Mouse (Mus musculus): ENCODE results near the gene Abca14. TPM values are rescaled to one million over a fixed set of nuclear protein-coding genes. Genes with fewer than 3 reads are reported as not detected.
A peak's percentile ranks its signal among the peaks of the same experiment; 100 is the strongest.

The Abca14 gene
- polyA plus RNA-seq, 1 experiment from 2014 or later: not detected

DNA sequence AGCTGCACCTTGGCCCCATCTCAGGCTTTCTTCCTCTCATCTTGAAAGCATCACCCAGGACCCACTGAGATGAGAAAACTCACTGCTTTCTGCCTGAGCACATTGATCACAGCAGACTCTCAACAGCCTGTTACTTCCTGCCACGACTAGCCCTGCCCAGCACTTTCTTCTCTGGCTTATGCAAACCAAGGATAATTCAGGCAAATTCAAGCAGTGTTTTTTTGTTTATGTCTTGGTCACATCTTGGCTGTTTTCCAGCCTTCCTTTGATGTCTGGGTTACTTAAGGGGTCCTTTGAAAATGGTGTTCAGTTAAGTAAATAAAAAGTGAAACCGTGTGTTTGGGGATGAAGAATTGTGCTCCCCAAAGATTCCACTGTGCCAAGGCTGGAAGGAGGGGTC, 24.8 kb upstream of the Abca14 start:
- H3K27ac ChIP-seq (ENCODE audit: low read length): no peak overlapping the region
- no peak for ATAC-seq (ENCODE audit: low FRiP score, low TSS enrichment)
- H3K4me3 ChIP-seq (ENCODE audit: low read length): no peak overlapping the region
- H3K4me2 ChIP-seq (replicated peaks; ENCODE audit: low read depth, low read length): no peak overlapping the region
- no peak overlapping the region for H3K9ac ChIP-seq (replicated peaks; ENCODE audit: low read length)
- no peaks in the 10 kb centered on the region for H3K27me3 ChIP-seq (ENCODE audit: insufficient read depth, low read length)
- whole genome bisulfite sequencing: 13% methylated on average over 2 of the region's 2 CpGs
- H3K9me3 ChIP-seq (ENCODE audit: low read length): no peaks in the 10 kb centered on the region
- no peaks in the 10 kb centered on the region for H3K36me3 ChIP-seq (ENCODE audit: insufficient read depth, low read length)
- H3K4me1 ChIP-seq (ENCODE audit: insufficient read depth, low read length): no peaks in the 10 kb centered on the region

DNA sequence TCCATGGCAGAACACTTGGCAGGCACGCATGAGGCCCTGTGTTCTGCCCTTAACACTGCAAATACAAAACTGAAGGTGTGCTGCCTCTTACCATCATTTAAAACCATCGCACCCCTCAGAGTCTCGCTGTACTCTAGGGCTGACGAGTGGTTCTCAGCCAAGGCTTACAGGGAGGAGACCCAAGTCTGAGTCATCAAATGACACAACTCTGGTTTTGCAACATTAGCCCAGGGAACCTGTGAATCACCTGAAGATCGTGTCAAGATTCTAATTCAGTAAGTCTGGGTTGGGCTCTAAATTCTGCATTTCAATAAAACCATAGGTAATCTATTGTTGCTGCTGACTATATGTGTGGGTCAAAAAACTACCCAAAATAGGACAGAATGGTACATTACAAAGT, 23.2 kb upstream of the Abca14 start:
- Histone ChIP-seq H3K27me3 (ENCODE audit: insufficient read depth, low read length) (no peaks in the 10 kb centered on the region), H3K9ac (replicated peaks; ENCODE audit: low read length) (no peak overlapping the region), H3K9me3 (ENCODE audit: low read length) (no peaks in the 10 kb centered on the region), H3K4me2 (replicated peaks; ENCODE audit: low read depth, low read length) (no peak overlapping the region), H3K4me1 (ENCODE audit: insufficient read depth, low read length) (no peaks in the 10 kb centered on the region), H3K36me3 (ENCODE audit: insufficient read depth, low read length) (no peaks in the 10 kb centered on the region), H3K27ac (ENCODE audit: low read length) (no peak overlapping the region), H3K4me3 (ENCODE audit: low read length) (no peak overlapping the region)
- WGBS: 85% methylated on average over 5 of the region's 5 CpGs
- ATAC-seq (ENCODE audit: low FRiP score, low TSS enrichment): no peak

DNA sequence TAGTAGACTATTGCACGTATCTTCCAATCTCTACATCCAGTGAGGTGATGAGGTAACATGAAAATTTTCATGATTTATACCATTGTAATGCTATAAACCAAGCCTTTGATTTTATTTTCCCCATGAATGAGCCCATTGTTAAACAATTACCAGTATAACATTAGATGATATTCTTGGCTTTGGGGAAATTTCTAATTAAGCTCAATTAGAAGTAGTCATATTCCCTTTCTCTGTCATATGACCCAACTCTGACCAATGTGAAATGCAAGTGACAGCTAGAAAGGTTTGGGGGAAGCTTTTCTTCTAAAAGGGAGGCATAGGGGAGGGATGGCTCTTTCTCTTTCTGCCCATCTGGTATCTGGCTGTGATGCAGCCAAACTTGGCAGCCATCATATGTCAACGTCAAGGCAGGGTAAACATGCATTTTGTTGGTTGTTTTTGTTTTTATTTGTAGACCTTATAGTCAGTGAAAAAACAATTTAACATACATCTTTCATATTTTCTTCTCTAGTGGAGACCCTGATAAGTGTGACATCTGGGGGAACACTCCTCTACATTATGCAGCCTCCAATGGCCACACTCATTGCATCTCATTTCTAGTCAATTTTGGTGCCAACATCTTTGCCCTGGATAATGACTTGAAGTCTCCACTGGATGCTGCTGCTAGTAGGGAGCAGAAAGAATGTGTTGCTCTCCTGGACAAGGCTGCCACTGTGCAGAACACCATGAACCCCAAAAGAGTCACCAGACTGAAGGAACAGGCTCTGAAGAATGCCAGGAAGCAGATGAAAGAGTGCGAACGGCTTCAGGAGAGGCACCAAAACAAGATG, 22.1 kb upstream of the Abca14 start:
- Histone ChIP-seq H3K36me3 (ENCODE audit: insufficient read depth, low read length) (no peaks in the 10 kb centered on the region), H3K9ac (replicated peaks; ENCODE audit: low read length) (no peak overlapping the region), H3K27ac (ENCODE audit: low read length) (no peak overlapping the region), H3K27me3 (ENCODE audit: insufficient read depth, low read length) (no peaks in the 10 kb centered on the region), H3K4me3 (ENCODE audit: low read length) (no peak overlapping the region), H3K9me3 (ENCODE audit: low read length) (no peaks in the 10 kb centered on the region), H3K4me2 (replicated peaks; ENCODE audit: low read depth, low read length) (no peak overlapping the region), H3K4me1 (ENCODE audit: insufficient read depth, low read length) (no peaks in the 10 kb centered on the region)
- WGBS: 91% methylated on average over 4 of the region's 4 CpGs
- no peak for ATAC-seq (ENCODE audit: low FRiP score, low TSS enrichment)

DNA sequence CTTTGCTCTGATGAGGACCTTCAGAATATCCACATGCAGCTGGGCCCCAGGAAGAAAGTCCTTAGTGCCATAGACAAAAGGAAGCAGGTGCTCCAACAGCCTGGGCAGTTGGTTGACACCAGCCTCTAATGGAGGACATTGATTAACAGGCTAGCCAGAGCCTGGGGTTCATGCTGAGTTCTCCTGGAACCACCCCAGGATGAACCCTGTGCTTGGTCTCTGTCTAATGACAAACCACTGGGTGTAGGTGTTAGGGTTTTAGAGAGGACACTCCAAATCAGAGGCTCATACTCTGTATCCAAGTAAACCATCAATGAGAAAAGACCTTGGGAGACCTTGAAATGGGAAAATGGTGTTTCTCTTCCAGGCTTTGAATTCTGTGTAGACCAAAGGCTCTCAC, 20.9 kb upstream of the Abca14 start:
- no peaks in the 10 kb centered on the region for H3K9me3 ChIP-seq (ENCODE audit: low read length)
- H3K27me3 ChIP-seq (ENCODE audit: insufficient read depth, low read length): no peaks in the 10 kb centered on the region
- no peak overlapping the region for H3K4me3 ChIP-seq (ENCODE audit: low read length)
- no peak overlapping the region for H3K9ac ChIP-seq (replicated peaks; ENCODE audit: low read length)
- no peak overlapping the region for H3K27ac ChIP-seq (ENCODE audit: low read length)
- H3K4me1 ChIP-seq (ENCODE audit: insufficient read depth, low read length): no peaks in the 10 kb centered on the region
- no peaks in the 10 kb centered on the region for H3K36me3 ChIP-seq (ENCODE audit: insufficient read depth, low read length)
- ATAC-seq (ENCODE audit: low FRiP score, low TSS enrichment): no peak
- H3K4me2 ChIP-seq (replicated peaks; ENCODE audit: low read depth, low read length): no peak overlapping the region

DNA sequence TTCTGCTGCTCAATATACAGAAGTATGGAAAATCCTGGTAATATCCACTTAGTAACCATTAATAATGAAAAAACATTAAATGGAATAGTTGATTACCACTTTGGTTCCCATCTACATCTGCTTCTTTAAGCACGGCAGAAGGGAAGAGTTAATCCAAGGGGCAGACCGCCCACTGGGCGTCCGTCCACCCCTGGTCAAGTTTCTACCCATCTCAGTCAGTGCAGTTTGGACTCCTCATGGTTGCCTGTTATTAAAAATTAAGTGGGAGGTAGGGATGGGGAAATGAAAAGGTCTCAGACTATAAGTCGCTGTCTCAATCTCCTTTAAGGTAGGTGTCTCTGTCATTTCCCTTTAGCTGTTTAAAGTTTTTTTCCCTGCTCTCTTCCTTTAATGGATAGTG, 14.8 kb upstream of the Abca14 start:
- no peak overlapping the region for H3K27ac ChIP-seq (ENCODE audit: low read length)
- WGBS: 83% methylated on average over 5 of the region's 5 CpGs
- ATAC-seq (ENCODE audit: low FRiP score, low TSS enrichment): peak; percentile 20; the same call in 1 of the 2 replicates

DNA sequence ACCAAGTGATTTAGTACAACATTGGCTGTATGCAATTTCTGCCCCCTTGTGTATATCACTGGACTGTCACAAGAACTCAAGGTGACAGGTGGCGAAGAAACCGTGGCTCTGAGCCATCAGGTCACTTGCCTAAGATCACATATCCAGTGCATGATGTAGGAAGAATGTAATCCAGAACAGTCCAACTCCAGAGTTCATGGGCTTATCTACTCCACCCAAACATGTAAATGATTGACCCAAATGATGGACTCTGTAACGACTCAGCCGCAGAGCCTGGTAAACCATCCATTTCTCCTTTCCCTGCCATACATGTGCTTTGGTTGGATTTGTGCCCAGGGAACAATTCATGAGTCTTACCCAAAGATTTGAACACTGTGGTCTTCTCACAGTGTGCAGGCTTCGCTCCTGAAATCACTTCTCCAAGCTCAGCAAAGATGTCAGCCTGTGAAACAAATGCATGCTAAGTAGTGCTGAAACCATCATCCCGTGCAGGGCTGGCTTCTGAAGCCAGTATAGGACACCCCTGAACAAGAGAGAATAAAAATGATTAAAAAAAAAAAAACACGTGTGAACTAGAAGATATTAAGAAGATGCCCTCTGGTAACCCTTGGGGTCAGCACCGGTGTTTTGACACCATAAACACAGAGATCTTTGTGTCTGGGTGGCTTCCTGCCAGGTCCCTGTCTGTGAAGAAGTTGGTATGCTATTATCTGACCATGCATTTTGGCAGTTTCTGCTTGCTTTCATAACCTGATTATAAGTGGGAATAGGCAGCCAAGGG, 14.2 kb upstream of the Abca14 start:
- Histone ChIP-seq H3K9ac (replicated peaks; ENCODE audit: low read length) (no peak overlapping the region), H3K36me3 (ENCODE audit: insufficient read depth, low read length) (no peaks in the 10 kb centered on the region), H3K9me3 (ENCODE audit: low read length) (no peaks in the 10 kb centered on the region), H3K4me2 (replicated peaks; ENCODE audit: low read depth, low read length) (no peak overlapping the region), H3K27ac (ENCODE audit: low read length) (peak overlapping the region; percentile 52; the same call in 1 of the 2 replicates), H3K4me3 (ENCODE audit: low read length) (no peak overlapping the region), H3K4me1 (ENCODE audit: insufficient read depth, low read length) (0 out of 2 replicates have a peak, but pooled peaks cover 8% of the 10 kb centered on the region), H3K27me3 (ENCODE audit: insufficient read depth, low read length) (no peaks in the 10 kb centered on the region)
- ATAC-seq (ENCODE audit: low FRiP score, low TSS enrichment): peak; percentile 87
- 46% methylated on average over 8 of the region's 8 CpGs for WGBS

More for the DNA sequence above, 14.8 kb upstream of the Abca14 start:
- Histone ChIP-seq H3K9ac (replicated peaks; ENCODE audit: low read length) (no peak overlapping the region), H3K27me3 (ENCODE audit: insufficient read depth, low read length) (no peaks in the 10 kb centered on the region), H3K9me3 (ENCODE audit: low read length) (no peaks in the 10 kb centered on the region), H3K4me1 (ENCODE audit: insufficient read depth, low read length) (0 out of 2 replicates have a peak, but pooled peaks cover 8% of the 10 kb centered on the region), H3K4me2 (replicated peaks; ENCODE audit: low read depth, low read length) (no peak overlapping the region), H3K36me3 (ENCODE audit: insufficient read depth, low read length) (no peaks in the 10 kb centered on the region), H3K4me3 (ENCODE audit: low read length) (no peak overlapping the region)

DNA sequence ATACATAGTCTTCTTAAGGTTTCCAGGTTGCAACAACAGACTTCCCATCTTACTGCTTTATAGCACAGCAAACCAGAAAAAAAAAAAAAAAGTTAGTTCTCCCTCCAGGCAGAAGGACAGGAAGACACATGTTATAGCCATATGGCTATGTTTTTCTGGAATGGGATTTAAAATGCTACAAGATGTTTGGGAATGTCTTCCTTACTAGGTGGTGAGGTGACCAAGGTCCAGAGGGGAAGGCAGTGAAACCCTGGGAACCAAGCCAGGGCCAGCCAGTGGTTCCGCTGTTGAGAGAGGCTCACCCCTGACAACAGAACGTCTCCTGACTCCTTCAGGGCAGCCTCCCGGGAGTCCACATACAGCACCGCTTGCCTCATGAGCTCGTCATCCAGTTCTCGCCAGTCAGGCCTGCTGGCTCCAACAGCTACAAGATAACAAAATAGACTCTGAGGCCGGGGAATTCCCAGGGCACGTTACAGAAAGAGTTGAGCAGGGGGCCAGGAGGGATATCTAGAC, 13.6 kb upstream of the Abca14 start:
- peak overlapping the region; percentile 52; the same call in 1 of the 2 replicates for H3K27ac ChIP-seq (ENCODE audit: low read length)
- no peaks in the 10 kb centered on the region for H3K9me3 ChIP-seq (ENCODE audit: low read length)
- no peaks in the 10 kb centered on the region for H3K27me3 ChIP-seq (ENCODE audit: insufficient read depth, low read length)
- 0 out of 2 replicates have a peak, but pooled peaks cover 8% of the 10 kb centered on the region for H3K4me1 ChIP-seq (ENCODE audit: insufficient read depth, low read length)
- peak; percentile 62; the same call in 1 of the 2 replicates for ATAC-seq (ENCODE audit: low FRiP score, low TSS enrichment)
- no peaks in the 10 kb centered on the region for H3K36me3 ChIP-seq (ENCODE audit: insufficient read depth, low read length)
- no peak overlapping the region for H3K9ac ChIP-seq (replicated peaks; ENCODE audit: low read length)
- 44% methylated on average over 8 of the region's 8 CpGs for WGBS
- no peak overlapping the region for H3K4me2 ChIP-seq (replicated peaks; ENCODE audit: low read depth, low read length)
- no peak overlapping the region for H3K4me3 ChIP-seq (ENCODE audit: low read length)

DNA sequence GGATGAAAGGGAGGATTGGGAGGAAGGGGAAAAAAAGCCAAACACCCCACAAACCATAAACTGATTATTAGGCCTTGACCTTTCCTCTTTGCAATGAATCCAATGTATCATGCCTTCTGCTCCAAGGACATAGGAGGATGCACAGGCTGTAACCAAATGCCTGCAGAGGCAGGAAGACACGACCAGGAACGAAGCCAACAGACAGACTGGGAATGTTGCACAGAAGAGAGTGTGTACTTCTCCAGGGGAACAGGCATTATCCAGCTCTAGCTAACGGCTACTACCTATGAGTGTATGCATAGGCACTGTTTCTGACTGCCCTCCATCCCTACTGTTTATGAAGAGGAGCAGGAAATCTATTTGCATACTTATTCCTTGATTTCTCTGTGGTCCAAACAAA, 11.6 kb upstream of the Abca14 start:
- H3K9me3 ChIP-seq (ENCODE audit: low read length): no peaks in the 10 kb centered on the region
- H3K4me2 ChIP-seq (replicated peaks; ENCODE audit: low read depth, low read length): no peak overlapping the region
- 40% methylated on average over 3 of the region's 3 CpGs for WGBS
- H3K9ac ChIP-seq (replicated peaks; ENCODE audit: low read length): no peak overlapping the region
- no peaks in the 10 kb centered on the region for H3K36me3 ChIP-seq (ENCODE audit: insufficient read depth, low read length)
- H3K27me3 ChIP-seq (ENCODE audit: insufficient read depth, low read length): no peaks in the 10 kb centered on the region
- no peak overlapping the region for H3K27ac ChIP-seq (ENCODE audit: low read length)
- ATAC-seq (ENCODE audit: low FRiP score, low TSS enrichment): no peak
- no peak overlapping the region for H3K4me3 ChIP-seq (ENCODE audit: low read length)
- H3K4me1 ChIP-seq (ENCODE audit: insufficient read depth, low read length): 0 out of 2 replicates have a peak, but pooled peaks cover 8% of the 10 kb centered on the region

DNA sequence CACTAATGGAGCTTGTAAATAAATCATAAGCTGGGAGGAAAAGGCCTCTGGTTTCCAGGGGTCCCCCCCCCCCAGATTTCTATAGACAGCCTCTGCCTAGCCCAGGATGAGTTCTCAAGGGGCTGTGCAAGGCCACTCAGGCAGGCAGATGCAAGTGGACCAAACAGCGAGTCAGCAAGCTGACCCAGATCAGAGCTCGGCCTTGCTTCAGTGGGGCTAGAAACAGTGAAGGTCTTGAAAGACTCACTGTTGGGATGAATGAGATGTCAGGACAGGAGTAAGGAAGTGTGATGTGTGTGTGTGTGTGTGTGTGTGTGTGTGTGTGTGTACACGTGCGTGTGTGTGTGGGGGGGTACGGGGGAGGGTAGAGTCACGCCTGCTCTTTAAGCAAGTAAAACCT, 10.9 kb upstream of the Abca14 start:
- ATAC-seq (ENCODE audit: low FRiP score, low TSS enrichment): no peak
- Histone ChIP-seq H3K4me2 (replicated peaks; ENCODE audit: low read depth, low read length) (no peak overlapping the region), H3K4me1 (ENCODE audit: insufficient read depth, low read length) (0 out of 2 replicates have a peak, but pooled peaks cover 8% of the 10 kb centered on the region), H3K4me3 (ENCODE audit: low read length) (no peak overlapping the region), H3K9ac (replicated peaks; ENCODE audit: low read length) (no peak overlapping the region), H3K36me3 (ENCODE audit: insufficient read depth, low read length) (no peaks in the 10 kb centered on the region), H3K27me3 (ENCODE audit: insufficient read depth, low read length) (no peaks in the 10 kb centered on the region), H3K9me3 (ENCODE audit: low read length) (no peaks in the 10 kb centered on the region), H3K27ac (ENCODE audit: low read length) (no peak overlapping the region)
- WGBS: 68% methylated on average over 6 of the region's 6 CpGs

All from kidney, embryonic 16.5 days (tissue).